Mouse (Mus musculus): ENCODE data around the gene Igsf9b. TPM values are rescaled to one million over a fixed set of nuclear protein-coding genes. Genes with fewer than 3 reads are reported as not detected.

The Igsf9b gene
- polyA plus RNA-seq, 1 experiment from 2014 or later, result 2.2 TPM

GRCm38 (mm10) chr9:27268493-27268892 is 30.5 kb upstream of the Igsf9b start:
- no peaks in the 10 kb centered on the region for H3K4me1 ChIP-seq (ENCODE audit: insufficient read depth)
- H3K36me3 ChIP-seq (ENCODE audit: insufficient read depth), result no peaks in the 10 kb centered on the region
- TF ChIP-seq CTCF (IDR thresholded peaks at IDR 0.05; ENCODE audit: low read depth), result no peak
- DNase-seq (no peak), ATAC-seq (ENCODE audit: insufficient read depth) (no peak)
- H3K27ac ChIP-seq (ENCODE audit: low read depth), result no peak overlapping the region
- H3K9me3 ChIP-seq (ENCODE audit: low read depth, low read length), result no peaks in the 10 kb centered on the region
- 71% methylated on average over 4 of the region's 4 CpGs for whole genome bisulfite sequencing
- H3K9ac ChIP-seq, result no peak overlapping the region
- H3K27me3 ChIP-seq (ENCODE audit: insufficient read depth, low read length), result no peaks in the 10 kb centered on the region
- no peak overlapping the region for H3K4me2 ChIP-seq
- no peak overlapping the region for H3K4me3 ChIP-seq (ENCODE audit: low read depth, low read length)

DNA sequence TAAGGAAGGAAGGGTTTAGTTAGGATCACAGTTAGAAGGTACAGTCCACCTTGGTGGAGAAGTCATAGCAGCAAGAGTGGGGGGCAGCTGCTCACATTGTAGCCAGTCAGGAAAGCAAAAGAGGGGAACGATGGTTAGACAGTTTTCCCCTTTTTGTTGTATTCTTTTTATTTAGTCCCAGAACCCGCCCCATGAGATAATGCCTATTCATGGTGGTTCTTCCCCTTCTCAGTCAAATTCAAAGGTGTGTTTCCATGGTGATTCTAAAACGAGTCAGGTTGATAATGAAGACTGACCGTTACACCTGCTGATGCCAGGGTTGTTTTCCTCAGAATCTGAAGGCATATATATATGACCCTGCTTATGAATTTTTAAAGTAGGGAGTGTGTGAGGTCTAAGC is 29.7 kb upstream of the Igsf9b start:
- WGBS, result 76% methylated on average over 4 of the region's 4 CpGs
- no peak overlapping the region for H3K4me2 ChIP-seq
- no peaks in the 10 kb centered on the region for H3K9me3 ChIP-seq (ENCODE audit: low read depth, low read length)
- no peak overlapping the region for H3K27ac ChIP-seq (ENCODE audit: low read depth)
- H3K27me3 ChIP-seq (ENCODE audit: insufficient read depth, low read length), result no peaks in the 10 kb centered on the region
- ATAC-seq (ENCODE audit: insufficient read depth) (no peak), DNase-seq (no peak)
- H3K36me3 ChIP-seq (ENCODE audit: insufficient read depth), result no peaks in the 10 kb centered on the region
- no peaks in the 10 kb centered on the region for H3K4me1 ChIP-seq (ENCODE audit: insufficient read depth)
- H3K9ac ChIP-seq, result no peak overlapping the region
- TF ChIP-seq CTCF (IDR thresholded peaks at IDR 0.05; ENCODE audit: low read depth), result no peak
- no peak overlapping the region for H3K4me3 ChIP-seq (ENCODE audit: low read depth, low read length)

- Histone ChIP-seq H3K36me3 (ENCODE audit: insufficient read depth) (no peaks in the 10 kb centered on the region), H3K4me1 (ENCODE audit: insufficient read depth) (no peaks in the 10 kb centered on the region), H3K4me2 (no peak overlapping the region), H3K4me3 (ENCODE audit: low read depth, low read length) (no peak overlapping the region), H3K27me3 (ENCODE audit: insufficient read depth, low read length) (no peaks in the 10 kb centered on the region), H3K27ac (ENCODE audit: low read depth) (no peak overlapping the region), H3K9me3 (ENCODE audit: low read depth, low read length) (no peaks in the 10 kb centered on the region), H3K9ac (no peak overlapping the region)
- no peak for ATAC-seq (ENCODE audit: insufficient read depth)
- 84% methylated on average over 2 of the region's 2 CpGs for WGBS
- TF ChIP-seq CTCF (IDR thresholded peaks at IDR 0.05; ENCODE audit: low read depth), result no peak
- DNase-seq, result no peak
Measured at GRCm38 (mm10) chr9:27269904-27270303, 29.1 kb upstream of the Igsf9b start.

- H3K27ac ChIP-seq (ENCODE audit: low read depth), result no peak overlapping the region
- WGBS, result 93% methylated on average over 2 of the region's 2 CpGs
- H3K4me2 ChIP-seq, result no peak overlapping the region
- no peaks in the 10 kb centered on the region for H3K27me3 ChIP-seq (ENCODE audit: insufficient read depth, low read length)
- no peaks in the 10 kb centered on the region for H3K9me3 ChIP-seq (ENCODE audit: low read depth, low read length)
- no peaks in the 10 kb centered on the region for H3K4me1 ChIP-seq (ENCODE audit: insufficient read depth)
- DNase-seq (no peak), ATAC-seq (ENCODE audit: insufficient read depth) (no peak)
- no peak overlapping the region for H3K9ac ChIP-seq
- H3K36me3 ChIP-seq (ENCODE audit: insufficient read depth), result no peaks in the 10 kb centered on the region
- TF ChIP-seq CTCF (IDR thresholded peaks at IDR 0.05; ENCODE audit: low read depth), result no peak
- H3K4me3 ChIP-seq (ENCODE audit: low read depth, low read length), result no peak overlapping the region
Measured at GRCm38 (mm10) chr9:27271899-27272298, 27.1 kb upstream of the Igsf9b start.

GRCm38 (mm10) chr9:27272858-27273257 is 26.1 kb upstream of the Igsf9b start:
- Histone ChIP-seq H3K4me1 (ENCODE audit: insufficient read depth) (no peaks in the 10 kb centered on the region), H3K27ac (ENCODE audit: low read depth) (no peak overlapping the region), H3K4me2 (no peak overlapping the region), H3K9me3 (ENCODE audit: low read depth, low read length) (no peaks in the 10 kb centered on the region), H3K9ac (no peak overlapping the region), H3K27me3 (ENCODE audit: insufficient read depth, low read length) (no peaks in the 10 kb centered on the region), H3K4me3 (ENCODE audit: low read depth, low read length) (no peak overlapping the region), H3K36me3 (ENCODE audit: insufficient read depth) (no peaks in the 10 kb centered on the region)
- no peak for DNase-seq
- ATAC-seq (ENCODE audit: insufficient read depth), result no peak
- no peak for TF ChIP-seq CTCF (IDR thresholded peaks at IDR 0.05; ENCODE audit: low read depth)
- 96% methylated on average over 1 of the region's 1 CpGs for WGBS

- no peak for ATAC-seq (ENCODE audit: insufficient read depth)
- no peak overlapping the region for H3K4me3 ChIP-seq (ENCODE audit: low read depth, low read length)
Measured at GRCm38 (mm10) chr9:27276282-27276839, 22.6 kb upstream of the Igsf9b start.

GRCm38 (mm10) chr9:27277401-27278087 is 21.5 kb upstream of the Igsf9b start:
- H3K36me3 ChIP-seq (ENCODE audit: insufficient read depth), result no peaks in the 10 kb centered on the region
- 64% methylated on average over 5 of the region's 5 CpGs for WGBS

More at GRCm38 (mm10) chr9:27276282-27276839, 22.6 kb upstream of the Igsf9b start:
- DNase-seq, result no peak
- no peak overlapping the region for H3K4me2 ChIP-seq
- no peaks in the 10 kb centered on the region for H3K27me3 ChIP-seq (ENCODE audit: insufficient read depth, low read length)
- no peaks in the 10 kb centered on the region for H3K9me3 ChIP-seq (ENCODE audit: low read depth, low read length)
- no peak overlapping the region for H3K27ac ChIP-seq (ENCODE audit: low read depth)
- H3K4me1 ChIP-seq (ENCODE audit: insufficient read depth), result no peaks in the 10 kb centered on the region
- WGBS, result 69% methylated on average over 8 of the region's 8 CpGs
- TF ChIP-seq CTCF (IDR thresholded peaks at IDR 0.05; ENCODE audit: low read depth), result no peak
- no peak overlapping the region for H3K9ac ChIP-seq
- no peaks in the 10 kb centered on the region for H3K36me3 ChIP-seq (ENCODE audit: insufficient read depth)

More at GRCm38 (mm10) chr9:27277401-27278087, 21.5 kb upstream of the Igsf9b start:
- Histone ChIP-seq H3K4me1 (ENCODE audit: insufficient read depth) (no peaks in the 10 kb centered on the region), H3K27me3 (ENCODE audit: insufficient read depth, low read length) (no peaks in the 10 kb centered on the region), H3K4me3 (ENCODE audit: low read depth, low read length) (no peak overlapping the region), H3K9me3 (ENCODE audit: low read depth, low read length) (no peaks in the 10 kb centered on the region), H3K27ac (ENCODE audit: low read depth) (no peak overlapping the region), H3K4me2 (no peak overlapping the region), H3K9ac (no peak overlapping the region)
- DNase-seq, result no peak
- no peak for ATAC-seq (ENCODE audit: insufficient read depth)
- TF ChIP-seq CTCF (IDR thresholded peaks at IDR 0.05; ENCODE audit: low read depth), result no peak
